Mouse (Mus musculus): ENCODE data around the gene Ltb.

The Ltb gene

GRCm38 (mm10) chr17:35242015-35242941 is 48.0 kb downstream of the Ltb start:
- intact Hi-C loops (cut with DNase I), result no loop called here

GRCm38 (mm10) chr17:35243086-35243485 is 48.8 kb downstream of the Ltb start:
- intact Hi-C loops (cut with DNase I), result no loop called here

GRCm38 (mm10) chr17:35244999-35245398 is 50.8 kb downstream of the Ltb start:
- intact Hi-C loops (cut with DNase I), result loop anchor here (5.0 kb wide), 1 partner anchor 47 kb away; no protein-coding TSS in a partner anchor

Small RNAs within 50 kb of the gene (microRNA-seq; reads per million reads assigned to microRNA genes)
- gene Mir6973a, result 0 reads per million in 2 experiments
- gene Mir6974, result 0 reads per million in 2 experiments
- gene Mir6975, result 0.37 to 0.92 reads per million in 2 experiments
